Mouse (Mus musculus) bone marrow, adult 2 months (tissue): ENCODE results near the gene Guca1a.

Experiments
- CTCF ChIP-seq: fragments of 200-500 bp; IDR thresholded peaks from 2 replicates; pipeline ENCODE4 v1.5.1; 2011; ENCODE audit warnings: low read length, control low read depth; ENCODE audit not compliant: control insufficient read depth, insufficient read depth
- POLR2A ChIP-seq: fragments of 200-500 bp; IDR thresholded peaks from 2 replicates; pipeline ENCODE4 v1.6.1; 2011; ENCODE audit warnings: low read depth, mild to moderate bottlenecking, control low read depth, low read length, borderline replicate concordance; ENCODE audit not compliant: control insufficient read depth

DNA sequence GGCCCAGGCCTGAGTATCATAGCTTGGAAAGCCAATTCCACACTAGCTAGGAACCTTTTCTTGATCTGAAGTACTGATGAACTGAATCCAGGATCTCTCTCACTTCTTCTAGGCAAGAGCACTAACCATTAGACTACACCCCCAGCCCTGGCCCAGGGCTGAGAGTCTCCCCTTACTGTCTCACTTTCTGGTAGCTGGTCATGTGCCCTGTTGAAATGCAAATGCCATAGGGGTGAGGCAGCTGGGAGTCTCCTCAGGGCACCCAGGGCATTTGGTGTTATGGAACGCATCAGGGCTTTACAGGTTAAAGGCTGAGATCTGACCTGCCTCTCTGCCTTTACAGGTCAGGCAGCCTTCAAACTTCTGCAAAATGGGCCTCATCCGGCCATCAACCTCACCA, 19.8 kb upstream of the Guca1a start:
- no peak for TF ChIP-seq CTCF
- no peak for TF ChIP-seq POLR2A
